Mouse (Mus musculus): Measurements from ENCODE around the gene Rrad. TPM values are rescaled to one million over a fixed set of nuclear protein-coding genes. Genes with fewer than 3 reads are reported as not detected.

Gene Rrad
- polyA plus RNA-seq, 1 experiment from 2014 or later: 56.1 TPM

DNA sequence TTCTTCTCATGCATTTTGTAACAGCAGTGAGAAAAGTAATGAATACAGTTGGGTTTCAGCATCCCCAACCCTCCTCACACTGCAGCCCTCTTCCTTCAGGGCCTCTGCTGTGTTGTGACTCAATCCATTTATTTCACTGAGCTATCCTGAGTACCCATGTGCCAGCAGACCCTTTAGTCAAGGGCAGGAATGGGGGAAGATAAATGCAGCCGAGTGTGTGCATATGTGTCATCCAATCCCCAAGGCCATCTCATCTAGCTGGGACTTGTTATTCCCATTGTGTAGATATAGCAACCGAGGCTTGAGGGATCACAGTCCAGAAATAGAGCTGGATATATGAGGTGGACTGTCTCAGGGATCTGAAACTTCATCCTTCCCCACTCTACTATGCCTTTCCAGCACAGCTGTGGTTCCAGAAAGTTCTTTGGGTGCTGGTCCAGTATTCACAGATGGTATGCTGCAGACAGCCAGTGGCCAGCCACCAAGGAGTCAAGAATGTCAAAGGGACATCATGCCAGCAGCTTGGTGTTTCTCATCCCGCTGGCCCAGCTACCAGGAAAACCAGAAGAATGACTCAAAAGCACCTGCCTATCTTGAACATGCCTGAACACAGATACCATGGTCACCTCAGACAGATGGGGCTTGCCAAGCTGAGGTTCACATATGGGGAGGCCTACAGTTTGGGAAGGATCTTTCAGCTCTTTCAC, 4.0 kb upstream of the Rrad start:
- no peaks in the 10 kb centered on the region for H3K27me3 ChIP-seq
- DNase-seq (ENCODE audit: low read depth, low spot score): no peak
- POLR2A ChIA-PET: interaction anchor here (0.6 to 1.3 kb wide), 2 partner anchors 11 to 78 kb away, joined by 4 read pairs; partner anchors contain the start of gene Cdh16
- in situ Hi-C loops (cut with MboI; ENCODE audit: low pct_unique_long_range_greater_than_20kb): loop anchor here (10.0 kb wide), 1 partner anchor 660 kb away; the partner anchor contains the start of genes E2f4 and Exoc3l
- no peak for ATAC-seq
- CTCF ChIA-PET: interaction anchor here (0.7 to 2.1 kb wide), 3 partner anchors 14 to 33 kb away, joined by 3 to 8 read pairs (median 3); no protein-coding TSS in a partner anchor
- no peak for TF ChIP-seq CTCF (IDR thresholded peaks at IDR 0.05)

DNA sequence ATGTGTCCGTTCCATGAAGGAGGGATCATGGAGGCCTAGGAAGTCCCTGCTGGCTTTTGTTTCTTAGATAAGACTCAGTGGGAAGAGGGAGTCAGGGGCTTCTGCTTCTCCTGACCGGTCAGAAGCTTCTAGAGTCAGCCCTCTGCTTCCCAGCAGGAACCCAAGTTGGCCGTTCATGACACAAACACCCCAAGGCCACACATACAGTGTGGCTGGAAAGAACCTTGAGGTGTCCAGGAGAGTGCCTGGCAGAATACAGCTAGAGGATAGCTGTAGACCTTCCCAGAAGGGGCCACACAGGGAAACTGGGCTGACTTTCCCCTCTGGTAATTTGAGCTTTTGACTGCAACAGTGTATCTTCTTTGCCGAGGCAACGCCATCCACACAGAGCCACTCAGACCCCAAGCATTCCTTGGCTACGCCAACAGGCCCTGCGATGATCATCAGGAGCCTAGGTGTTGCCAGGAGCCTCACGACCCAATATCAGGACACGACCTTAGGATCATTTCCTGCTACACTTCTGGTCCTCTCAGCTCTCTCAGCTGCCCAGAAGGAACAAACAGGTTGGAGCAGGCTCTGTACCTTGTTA, 2.1 kb upstream of the Rrad start:
- TF ChIP-seq CTCF (IDR thresholded peaks at IDR 0.05): no peak
- H3K27me3 ChIP-seq: no peaks in the 10 kb centered on the region
- no peak for DNase-seq (ENCODE audit: low read depth, low spot score)
- POLR2A ChIA-PET: no interaction called here
- ATAC-seq: no peak
- in situ Hi-C loops (cut with MboI; ENCODE audit: low pct_unique_long_range_greater_than_20kb): loop anchor here (10.0 kb wide), 1 partner anchor 662 kb away; the partner anchor contains the start of genes E2f4 and Exoc3l
- CTCF ChIA-PET: interaction anchor here (1.2 kb wide), 1 partner anchor 30 kb away, joined by 3 read pairs; no protein-coding TSS in a partner anchor

DNA sequence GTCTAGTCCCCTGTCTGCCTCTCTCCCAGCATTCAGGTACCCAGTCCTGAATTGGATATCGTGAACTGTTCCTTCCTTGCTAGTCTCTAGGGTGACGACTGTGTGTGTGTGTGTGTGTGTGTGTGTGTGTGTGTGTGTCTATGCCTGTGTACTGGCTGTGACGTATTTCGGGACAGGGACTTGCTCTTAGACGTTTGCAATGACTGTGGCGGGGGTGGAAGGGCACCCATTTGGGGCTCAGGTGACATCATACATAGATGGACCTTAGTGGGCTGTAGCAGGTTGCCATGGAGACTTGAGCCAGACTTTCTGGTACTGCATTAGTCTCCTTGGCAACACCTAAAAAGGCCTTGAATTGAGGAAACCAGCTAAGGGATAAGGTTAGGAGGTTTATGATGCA, 1.4 kb upstream of the Rrad start:
- CTCF ChIA-PET: interaction anchor here (1.2 to 1.4 kb wide), 2 partner anchors 29 to 30 kb away, joined by 3 to 7 read pairs; no protein-coding TSS in a partner anchor
- no peak for DNase-seq (ENCODE audit: low read depth, low spot score)

DNA sequence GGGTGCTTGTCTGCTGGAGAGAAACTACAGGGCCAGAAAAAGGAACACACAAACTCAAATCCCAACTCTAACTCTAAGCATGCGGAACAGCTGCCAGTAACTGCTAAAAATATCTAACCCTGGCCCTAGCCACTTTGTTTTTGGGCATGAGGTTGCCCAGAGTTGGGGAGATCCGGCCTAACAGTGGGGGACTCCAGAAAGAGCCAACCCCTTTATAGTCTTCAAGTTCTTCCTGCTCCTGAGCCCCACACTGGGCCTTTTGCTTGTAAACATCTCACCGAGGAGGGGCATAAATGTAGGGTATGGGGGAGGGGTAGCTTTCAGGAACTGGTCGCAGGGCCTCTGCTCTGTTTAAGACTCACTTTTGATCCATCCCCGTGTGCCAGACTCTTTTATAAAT, 848 bp upstream of the Rrad start:
- ATAC-seq (no peak), DNase-seq (ENCODE audit: low read depth, low spot score) (no peak)
- no peak for TF ChIP-seq CTCF (IDR thresholded peaks at IDR 0.05)
- in situ Hi-C loops (cut with MboI; ENCODE audit: low pct_unique_long_range_greater_than_20kb): loop anchor here (10.0 kb wide), 1 partner anchor 663 kb away; the partner anchor contains the start of genes E2f4 and Exoc3l
- ChIA-PET POLR2A (no interaction called here), CTCF (interaction anchor here (1.4 to 1.6 kb wide), 3 partner anchors 11 to 29 kb away, joined by 3 to 7 read pairs (median 4); no protein-coding TSS in a partner anchor)
- no peaks in the 10 kb centered on the region for H3K27me3 ChIP-seq

More for the DNA sequence above, 1.4 kb upstream of the Rrad start:
- in situ Hi-C loops (cut with MboI; ENCODE audit: low pct_unique_long_range_greater_than_20kb): loop anchor here (10.0 kb wide), 1 partner anchor 662 kb away; the partner anchor contains the start of genes E2f4 and Exoc3l
- no peaks in the 10 kb centered on the region for H3K27me3 ChIP-seq
- POLR2A ChIA-PET: no interaction called here
- no peak for ATAC-seq
- no peak for TF ChIP-seq CTCF (IDR thresholded peaks at IDR 0.05)

DNA sequence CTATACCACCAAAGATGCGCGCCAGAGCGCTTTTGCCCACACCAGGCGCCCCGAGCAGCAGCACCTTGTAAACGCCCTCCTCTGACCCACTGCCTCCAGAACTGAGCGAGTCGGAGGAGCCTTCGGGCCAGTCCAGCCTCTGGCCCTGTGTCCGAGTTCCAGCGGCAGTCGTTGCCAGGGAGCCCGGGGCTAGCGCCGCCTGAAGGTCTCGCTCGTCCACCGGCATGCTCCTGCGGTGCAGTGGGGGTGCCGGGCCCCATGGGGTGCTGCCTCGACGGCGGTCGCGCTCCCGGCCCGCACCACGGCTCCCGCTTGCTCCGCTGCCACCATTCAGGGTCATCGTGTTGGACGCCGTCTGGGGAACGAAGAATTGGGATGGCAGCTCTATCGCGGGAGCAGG, 553 bp downstream of the Rrad start:
- CTCF ChIA-PET: interaction anchor here (1.6 kb wide), 1 partner anchor 9 kb away, joined by 3 read pairs; no protein-coding TSS in a partner anchor
- POLR2A ChIA-PET: interaction anchor here (0.9 to 1.2 kb wide), 3 partner anchors 11 to 39 kb away, joined by 3 to 4 read pairs (median 3); partner anchors contain the start of genes Ciao2b and Pdp2
- ATAC-seq: peak; percentile 45
- no peak for TF ChIP-seq CTCF (IDR thresholded peaks at IDR 0.05)
- in situ Hi-C loops (cut with MboI; ENCODE audit: low pct_unique_long_range_greater_than_20kb): loop anchor here (10.0 kb wide), 1 partner anchor 664 kb away; the partner anchor contains the start of genes E2f4 and Exoc3l
- no peaks in the 10 kb centered on the region for H3K27me3 ChIP-seq
- DNase-seq (ENCODE audit: low read depth, low spot score): no peak

DNA sequence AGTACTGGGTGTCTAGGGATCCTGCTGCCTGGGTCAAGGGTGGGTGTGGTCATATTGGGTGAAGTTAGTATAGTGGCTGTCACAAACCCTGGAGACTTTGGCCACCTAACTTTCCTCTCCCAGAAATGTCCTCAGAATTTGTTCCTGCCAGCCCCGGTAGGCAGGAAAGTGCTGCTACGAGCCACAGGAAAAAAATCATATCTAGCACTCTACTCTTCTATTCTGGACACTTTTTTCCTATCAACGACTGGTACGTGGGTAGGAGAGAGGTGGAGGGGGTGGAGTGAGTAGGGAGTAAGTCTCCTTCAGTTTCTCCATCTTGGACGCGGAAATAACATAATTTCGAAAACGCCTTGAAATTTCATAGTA, 1.0 kb downstream of the Rrad start:
- ChIA-PET CTCF (no interaction called here), POLR2A (interaction anchor here (1.2 kb wide), 2 partner anchors 12 to 19 kb away, joined by 3 to 4 read pairs; partner anchors contain the start of gene Ciao2b)
- TF ChIP-seq CTCF (IDR thresholded peaks at IDR 0.05): no peak
- ATAC-seq (no peak), DNase-seq (ENCODE audit: low read depth, low spot score) (no peak)
- no peaks in the 10 kb centered on the region for H3K27me3 ChIP-seq
- in situ Hi-C loops (cut with MboI; ENCODE audit: low pct_unique_long_range_greater_than_20kb): loop anchor here (10.0 kb wide), 1 partner anchor 665 kb away; the partner anchor contains the start of genes E2f4 and Exoc3l

DNA sequence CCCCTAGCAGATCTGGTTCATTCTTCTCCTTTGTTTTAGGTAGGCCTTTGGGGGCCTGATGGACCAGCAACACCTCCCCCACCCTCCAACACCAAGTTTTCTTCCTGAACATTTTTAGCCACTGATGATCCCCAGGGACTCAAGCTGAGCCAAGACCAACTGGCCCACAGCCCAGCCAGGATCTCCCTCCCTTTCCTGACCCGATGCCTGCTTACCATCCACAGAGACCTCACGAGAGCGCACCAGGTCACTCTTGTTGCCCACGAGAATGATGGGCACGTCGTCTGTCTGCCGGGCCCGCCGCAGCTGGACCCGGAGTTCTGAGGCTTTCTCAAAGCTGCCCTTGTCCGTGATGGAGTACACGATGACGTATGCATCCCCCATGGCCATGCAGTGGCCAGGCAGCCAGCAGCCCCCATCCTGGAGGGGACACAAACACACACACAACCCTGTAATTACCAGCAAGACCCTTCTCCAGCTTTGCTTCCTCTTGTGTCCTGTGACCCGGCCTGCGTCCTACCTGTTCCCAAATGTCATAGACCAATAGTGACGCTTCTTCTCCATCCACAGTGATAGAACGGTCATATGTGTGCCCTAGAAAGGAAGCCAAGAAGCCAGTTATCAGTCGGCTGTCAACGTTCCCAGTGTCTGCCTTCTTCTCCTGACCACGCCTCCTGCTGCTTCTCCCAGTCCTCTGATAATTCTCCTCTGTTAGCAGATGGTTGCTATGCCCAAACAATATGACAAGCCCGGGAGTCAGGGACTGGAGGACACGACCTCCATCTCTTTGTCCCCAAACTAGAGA, 1.6 kb downstream of the Rrad start:
- no peak for ATAC-seq
- no peaks in the 10 kb centered on the region for H3K27me3 ChIP-seq
- no peak for TF ChIP-seq CTCF (IDR thresholded peaks at IDR 0.05)
- CTCF ChIA-PET: no interaction called here
- POLR2A ChIA-PET: interaction anchor here (0.5 kb wide), 1 partner anchor 253 kb away, joined by 4 read pairs; no protein-coding TSS in a partner anchor
- in situ Hi-C loops (cut with MboI; ENCODE audit: low pct_unique_long_range_greater_than_20kb): loop anchor here (10.0 kb wide), 1 partner anchor 665 kb away; the partner anchor contains the start of genes E2f4 and Exoc3l
- no peak for DNase-seq (ENCODE audit: low read depth, low spot score)

DNA sequence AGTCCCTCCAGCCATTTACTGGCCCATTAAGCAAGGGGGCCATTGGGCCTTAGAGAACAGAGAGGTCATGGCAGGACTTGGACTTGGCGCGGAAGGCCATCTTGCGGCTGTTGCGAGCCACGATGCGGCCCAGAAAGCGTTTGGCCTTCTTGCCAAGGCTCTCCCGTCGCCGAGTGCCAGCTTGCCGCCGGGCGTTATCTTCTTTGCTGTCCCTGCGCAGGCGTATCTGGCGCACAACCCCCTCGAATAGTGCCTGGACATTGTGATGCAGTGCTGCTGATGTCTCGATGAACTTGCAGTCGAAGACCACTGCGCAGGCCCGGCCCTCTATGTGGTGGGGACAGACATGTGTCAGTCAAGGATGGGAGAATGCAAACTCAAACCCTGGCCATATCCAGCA, 2.7 kb downstream of the Rrad start:
- in situ Hi-C loops (cut with MboI; ENCODE audit: low pct_unique_long_range_greater_than_20kb): no loop called here
- ChIA-PET POLR2A (no interaction called here), CTCF (no interaction called here)
- no peak for TF ChIP-seq CTCF (IDR thresholded peaks at IDR 0.05)
- H3K27me3 ChIP-seq: no peaks in the 10 kb centered on the region
- ATAC-seq: no peak
- DNase-seq (ENCODE audit: low read depth, low spot score): no peak

DNA sequence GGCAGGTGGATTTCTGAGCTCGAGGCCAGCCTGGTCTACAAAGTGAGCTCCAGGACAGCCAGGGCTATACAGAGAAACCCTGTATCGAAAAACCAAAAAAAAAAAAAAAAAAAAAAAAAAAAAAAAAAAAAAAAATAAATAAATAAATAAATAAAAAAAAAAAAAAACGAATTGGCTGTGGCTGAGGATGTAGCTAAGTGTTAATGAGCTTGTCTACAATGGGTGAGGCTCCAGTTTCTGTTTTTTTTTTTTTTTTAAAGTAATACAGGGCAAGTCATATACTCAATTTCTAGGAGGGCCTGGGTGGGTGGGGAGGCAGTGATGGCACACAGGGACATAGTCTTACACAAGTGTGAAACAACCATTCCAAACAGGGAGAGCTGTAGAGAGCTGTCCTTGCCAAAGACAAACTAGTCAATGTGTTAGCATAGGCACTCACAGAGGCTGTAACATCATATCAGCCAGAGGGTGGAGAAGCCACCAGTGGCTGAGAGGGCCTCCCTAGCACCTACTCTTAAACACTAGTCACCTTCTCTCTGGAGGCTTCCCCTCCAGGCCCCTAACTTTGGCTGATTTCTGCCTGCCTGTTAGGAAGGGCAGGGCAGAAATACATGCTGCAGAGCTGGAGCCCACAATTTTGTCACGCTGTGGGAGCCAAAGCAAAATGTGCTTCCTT, 3.9 kb downstream of the Rrad start:
- in situ Hi-C loops (cut with MboI; ENCODE audit: low pct_unique_long_range_greater_than_20kb): no loop called here
- CTCF ChIA-PET: interaction anchor here (1.0 to 1.7 kb wide), 3 partner anchors 9 to 25 kb away, joined by 3 to 6 read pairs (median 4); no protein-coding TSS in a partner anchor
- no peak for TF ChIP-seq CTCF (IDR thresholded peaks at IDR 0.05)
- POLR2A ChIA-PET: interaction anchor here (0.6 kb wide), 1 partner anchor 195 kb away, joined by 4 read pairs; no protein-coding TSS in a partner anchor
- no peaks in the 10 kb centered on the region for H3K27me3 ChIP-seq
- no peak for DNase-seq (ENCODE audit: low read depth, low spot score)
- ATAC-seq: no peak
